Mouse (Mus musculus) spleen, adult 2 months (tissue): ENCODE data around the gene Traf4. TPM values are rescaled to one million over a fixed set of nuclear protein-coding genes. Genes with fewer than 3 reads are reported as not detected.

Experiments used
- DNase-seq, 2 experiments: peaks; one replicate each; pipeline versions ENCODE4 v3.0.0 to v3.0.0-alpha.2; 2012 to 2021; ENCODE audit warnings: low spot score in 2 of 2, low read depth in 1 of 2
- H3K27ac ChIP-seq: fragments of 200-500 bp; 2 replicates; pipeline ENCODE4 v1.5.1; 2012; ENCODE audit warnings: low read length, inconsistent platforms; ENCODE audit not compliant: insufficient read depth
- H3K27me3 ChIP-seq: fragments of 200-500 bp; 2 replicates; pipeline ENCODE4 v1.6.1; 2012; ENCODE audit warnings: mild to moderate bottlenecking, moderate library complexity, low read length, inconsistent platforms; ENCODE audit not compliant: control insufficient read depth, insufficient read depth
- H3K36me3 ChIP-seq: fragments of 200-500 bp; 2 replicates; pipeline ENCODE4 v1.6.1; 2012; ENCODE audit warnings: mild to moderate bottlenecking, low read length, inconsistent platforms; ENCODE audit not compliant: control insufficient read depth, insufficient read depth
- H3K4me1 ChIP-seq: fragments of 200-500 bp; 2 replicates; pipeline ENCODE4 v1.6.1; 2011; ENCODE audit warnings: inconsistent platforms; ENCODE audit not compliant: control insufficient read depth, insufficient read depth, insufficient read length
- H3K4me3 ChIP-seq: fragments of 200-500 bp; 2 replicates; pipeline ENCODE4 v1.5.1; 2011; ENCODE audit warnings: mild to moderate bottlenecking, inconsistent platforms; ENCODE audit not compliant: insufficient read depth, insufficient read length; ENCODE audit errors: extremely low read depth
- CTCF ChIP-seq: fragments of 200-500 bp; IDR thresholded peaks from 2 replicates; pipeline ENCODE4 v1.5.1; 2011; ENCODE audit warnings: mild to moderate bottlenecking, inconsistent platforms; ENCODE audit not compliant: insufficient read depth, insufficient read length, insufficient replicate concordance; ENCODE audit errors: extremely low read depth
- POLR2A ChIP-seq: fragments of 200-500 bp; IDR thresholded peaks from 2 replicates; pipeline ENCODE4 v1.6.1; 2011; ENCODE audit warnings: low read depth, low read length, inconsistent platforms
- WGBS: fragments of 180-500 bp; shearing (Covaris S2); methylation state at CpG from one replicate; pipeline ENCODE4 v1.1.7; 2018; 5-methylcytosine and 5-hydroxymethylcytosine counted together
- polyA plus RNA-seq: library from polyadenylated mRNA; depleted of rRNA; stranded (reverse); fragments of >200 nt; gene quantifications from 2 replicates; pipeline ENCODE4 v1.2.3, GENCODE M21; 2012; rRNA removed

The Traf4 gene
- polyA plus RNA-seq = 43.4 and 54.3 TPM in 2 replicates

GRCm38 (mm10) chr11:78164924-78165760 lies at the start of gene Traf4:
Gene Traf4 (minus strand): TSS chr11:78165589.
- Histone ChIP-seq H3K27ac (peak within 1 kb of the TSS; percentile 80), H3K27me3 (no peaks in the 10 kb centered on the region), H3K4me3 (peak within 1 kb of the TSS; percentile 89), H3K4me1 (peaks cover 20% of the 10 kb centered on the region; the same call in 1 of the 2 replicates), H3K36me3 (peaks cover 7% of the 10 kb centered on the region; the same call in 1 of the 2 replicates)
- peak; percentile 63 to 83 for DNase-seq
- under 1% methylated on average over 67 of the region's 78 CpGs for WGBS
- no peak; the same call in none of the 2 replicates for TF ChIP-seq POLR2A
- TF ChIP-seq CTCF = no peak

DNA sequence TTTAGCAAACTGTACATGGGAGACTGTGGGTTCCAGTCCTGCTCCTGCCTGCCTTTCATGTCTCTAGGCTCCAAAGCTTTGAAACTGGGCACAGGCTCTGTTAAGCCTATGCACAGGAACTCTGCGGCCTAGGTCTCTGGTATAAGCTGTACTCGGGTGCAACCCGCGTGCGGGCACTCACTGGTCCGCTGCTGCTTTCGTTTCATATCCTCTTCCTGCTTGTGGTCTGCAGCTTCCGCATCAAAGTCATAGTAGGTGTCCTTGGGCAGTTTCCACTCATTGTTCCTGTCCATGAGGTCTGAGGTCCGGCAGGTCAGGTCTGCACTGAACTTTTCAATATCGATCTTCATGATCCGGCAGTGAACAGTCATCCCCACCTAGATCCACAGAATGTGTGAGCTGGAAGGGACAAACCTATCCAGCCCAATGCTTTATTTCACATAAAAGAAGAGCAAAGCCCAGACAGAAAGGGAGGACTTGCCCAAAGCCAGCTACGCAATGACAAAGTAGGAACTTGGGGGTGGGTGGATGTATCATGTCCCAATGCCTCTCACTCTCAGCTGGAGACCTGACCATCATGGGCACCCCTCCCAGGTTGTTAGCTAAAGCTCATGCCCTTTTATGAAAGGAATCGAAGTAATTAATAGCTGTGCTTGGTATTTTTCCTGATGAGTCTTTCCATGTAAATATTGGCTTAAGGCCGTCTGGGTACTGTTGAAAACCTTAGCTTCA lies 47.9 kb upstream of the Traf4 start:
- TF ChIP-seq POLR2A = no peak
- no peak for TF ChIP-seq CTCF
- peaks cover 53% of the 10 kb centered on the region for H3K36me3 ChIP-seq

DNA sequence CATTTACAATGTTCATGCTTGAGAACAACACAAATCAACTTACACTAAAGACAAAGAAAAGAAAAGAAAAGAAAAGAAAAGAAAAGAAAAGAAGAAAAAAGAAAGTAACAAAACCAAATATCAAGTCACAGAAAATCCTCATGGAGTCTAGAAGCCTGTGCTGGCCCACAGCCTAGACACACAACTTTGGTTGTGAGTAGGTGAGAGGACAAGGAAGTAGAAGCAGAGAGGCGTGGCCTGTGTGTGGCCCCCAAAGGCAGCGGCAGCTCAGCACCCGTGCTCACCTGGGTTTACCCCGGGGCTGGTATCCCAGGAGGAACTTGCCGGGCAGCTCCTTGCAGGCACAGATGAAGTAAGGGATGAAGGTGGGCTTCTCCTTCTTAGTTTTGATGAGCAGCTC lies 46.1 kb upstream of the Traf4 start:
- 91% methylated on average over 5 of the region's 5 CpGs for WGBS
- no peak for TF ChIP-seq CTCF
- TF ChIP-seq POLR2A = no peak
- DNase-seq = no peak
- Histone ChIP-seq H3K36me3 (peaks cover 58% of the 10 kb centered on the region), H3K27me3 (no peaks in the 10 kb centered on the region), H3K27ac (no peak overlapping the region), H3K4me1 (peaks cover 6% of the 10 kb centered on the region; the same call in 1 of the 2 replicates), H3K4me3 (no peak overlapping the region)

More for the DNA sequence above, 47.9 kb upstream of the Traf4 start:
- DNase-seq = peak in 1 of 2 experiments; percentile 61
- Histone ChIP-seq H3K27me3 (no peaks in the 10 kb centered on the region), H3K4me3 (no peak overlapping the region), H3K4me1 (peaks cover 6% of the 10 kb centered on the region; the same call in 1 of the 2 replicates), H3K27ac (peak overlapping the region; percentile 39)
- 47% methylated on average over 14 of the region's 14 CpGs for WGBS

- peaks cover 6% of the 10 kb centered on the region; the same call in 1 of the 2 replicates for H3K4me1 ChIP-seq
- no peak overlapping the region for H3K4me3 ChIP-seq
- H3K36me3 ChIP-seq = peaks cover 59% of the 10 kb centered on the region
- 87% methylated on average over 7 of the region's 7 CpGs for WGBS
- no peak for DNase-seq
- H3K27me3 ChIP-seq = no peaks in the 10 kb centered on the region
- H3K27ac ChIP-seq = no peak overlapping the region
- TF ChIP-seq CTCF (no peak), POLR2A (no peak)
Observed at GRCm38 (mm10) chr11:78210615-78211014, 45.2 kb upstream of the Traf4 start.

DNA sequence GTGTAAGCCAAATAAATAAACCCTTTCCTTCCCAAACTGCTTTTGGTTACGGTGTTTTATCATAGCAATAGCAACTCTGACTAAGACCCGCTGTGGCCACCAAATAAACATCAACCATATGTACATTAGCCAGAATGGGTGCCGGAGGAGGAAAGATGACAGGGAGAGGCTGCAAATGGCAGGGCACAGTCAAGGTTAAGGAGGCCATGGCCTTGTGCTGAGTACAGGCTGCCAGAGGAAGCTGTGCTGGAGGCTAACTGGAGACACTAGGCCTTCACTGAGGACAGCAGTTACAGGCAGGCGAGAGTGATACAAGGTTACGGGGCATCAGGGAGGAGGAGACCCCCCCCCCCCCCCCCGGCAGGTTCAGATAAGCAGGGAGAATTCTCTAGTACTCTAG lies 44.5 kb upstream of the Traf4 start:
- peaks cover 59% of the 10 kb centered on the region for H3K36me3 ChIP-seq
- H3K27ac ChIP-seq = no peak overlapping the region

GRCm38 (mm10) chr11:78207190-78207589 lies 41.8 kb upstream of the Traf4 start:
- peaks cover 56% of the 10 kb centered on the region for H3K36me3 ChIP-seq

More for the DNA sequence above, 44.5 kb upstream of the Traf4 start:
- DNase-seq = no peak
- H3K4me3 ChIP-seq = no peak overlapping the region
- no peaks in the 10 kb centered on the region for H3K27me3 ChIP-seq
- 87% methylated on average over 6 of the region's 6 CpGs for WGBS
- no peak for TF ChIP-seq CTCF
- no peak for TF ChIP-seq POLR2A
- H3K4me1 ChIP-seq = peaks cover 6% of the 10 kb centered on the region; the same call in 1 of the 2 replicates

More at GRCm38 (mm10) chr11:78207190-78207589, 41.8 kb upstream of the Traf4 start:
- WGBS = 98% methylated on average over 7 of the region's 7 CpGs
- Histone ChIP-seq H3K4me1 (no peaks in the 10 kb centered on the region), H3K27me3 (no peaks in the 10 kb centered on the region), H3K27ac (no peak overlapping the region), H3K4me3 (no peak overlapping the region)
- DNase-seq = no peak
- no peak for TF ChIP-seq CTCF
- no peak for TF ChIP-seq POLR2A
